Mouse (Mus musculus) small intestine, adult 2 months (tissue): Measurements from ENCODE around the gene Sec14l4. TPM values are rescaled to one million over a fixed set of nuclear protein-coding genes. Genes with fewer than 3 reads are reported as not detected.

Experiments used
- H3K27ac ChIP-seq: fragments of 200-500 bp; 2 replicates; pipeline ENCODE4 v1.5.1; 2012; ENCODE audit warnings: low read depth, low read length, control low read depth, inconsistent platforms; ENCODE audit not compliant: insufficient read depth
- H3K27me3 ChIP-seq: fragments of 200-500 bp; 2 replicates; pipeline ENCODE4 v1.6.1; 2012; ENCODE audit warnings: mild to moderate bottlenecking, moderate library complexity, low read length, inconsistent platforms; ENCODE audit not compliant: control insufficient read depth, insufficient read depth
- H3K36me3 ChIP-seq: fragments of 200-500 bp; 2 replicates; pipeline ENCODE4 v1.6.1; 2012; ENCODE audit warnings: mild to moderate bottlenecking, low read length, control low read depth, inconsistent platforms; ENCODE audit not compliant: control insufficient read depth, insufficient read depth
- H3K4me1 ChIP-seq: fragments of 200-500 bp; 2 replicates; pipeline ENCODE4 v1.6.1; 2012; ENCODE audit warnings: low read length, inconsistent platforms, mixed read lengths; ENCODE audit not compliant: control insufficient read depth, insufficient read depth, insufficient read length
- H3K4me3 ChIP-seq: fragments of 200-500 bp; 2 replicates; pipeline ENCODE4 v1.5.1; 2012; ENCODE audit warnings: low read depth, mild to moderate bottlenecking, control low read depth, inconsistent platforms, low read length, moderate library complexity
- CTCF ChIP-seq: fragments of 200-500 bp; IDR thresholded peaks from 2 replicates; pipeline ENCODE4 v1.5.1; 2012; ENCODE audit warnings: low read depth, mild to moderate bottlenecking, control low read depth, inconsistent platforms, low read length, moderate library complexity, mixed read lengths; ENCODE audit not compliant: insufficient replicate concordance, insufficient read length; ENCODE audit errors: extremely low read depth
- POLR2A ChIP-seq: fragments of 200-500 bp; IDR thresholded peaks from 2 replicates; pipeline ENCODE4 v1.6.1; 2012; ENCODE audit warnings: low read depth, mild to moderate bottlenecking, control low read depth, inconsistent platforms, low read length, moderate library complexity
- WGBS: fragments of 180-500 bp; shearing (Covaris S2); methylation state at CpG from one replicate; pipeline ENCODE4 v1.1.7; 2018; 5-methylcytosine and 5-hydroxymethylcytosine counted together
- polyA plus RNA-seq: library from polyadenylated mRNA; depleted of rRNA; stranded (reverse); fragments of >200 nt; gene quantifications from 2 replicates; pipeline ENCODE4 v1.2.3, GENCODE M21; 2012; rRNA removed

The Sec14l4 gene
- polyA plus RNA-seq, 1 experiment: 0.05 TPM

GRCm38 (mm10) chr11:4095171-4096053, 64.2 kb downstream of the Sec14l4 start, which contains the start of gene Mtfp1:
Gene Mtfp1, minus strand, starts transcription at chr11:4095445.
- 2% methylated on average over 34 of the region's 34 CpGs for WGBS
- Histone ChIP-seq H3K27ac (peak within 1 kb of the TSS; percentile 97), H3K4me3 (peak within 1 kb of the TSS; percentile 92), H3K27me3 (no peaks in the 10 kb centered on the region), H3K4me1 (peaks cover 20% of the 10 kb centered on the region), H3K36me3 (peaks cover 16% of the 10 kb centered on the region)
- TF ChIP-seq CTCF (no peak), POLR2A (no peak)

DNA sequence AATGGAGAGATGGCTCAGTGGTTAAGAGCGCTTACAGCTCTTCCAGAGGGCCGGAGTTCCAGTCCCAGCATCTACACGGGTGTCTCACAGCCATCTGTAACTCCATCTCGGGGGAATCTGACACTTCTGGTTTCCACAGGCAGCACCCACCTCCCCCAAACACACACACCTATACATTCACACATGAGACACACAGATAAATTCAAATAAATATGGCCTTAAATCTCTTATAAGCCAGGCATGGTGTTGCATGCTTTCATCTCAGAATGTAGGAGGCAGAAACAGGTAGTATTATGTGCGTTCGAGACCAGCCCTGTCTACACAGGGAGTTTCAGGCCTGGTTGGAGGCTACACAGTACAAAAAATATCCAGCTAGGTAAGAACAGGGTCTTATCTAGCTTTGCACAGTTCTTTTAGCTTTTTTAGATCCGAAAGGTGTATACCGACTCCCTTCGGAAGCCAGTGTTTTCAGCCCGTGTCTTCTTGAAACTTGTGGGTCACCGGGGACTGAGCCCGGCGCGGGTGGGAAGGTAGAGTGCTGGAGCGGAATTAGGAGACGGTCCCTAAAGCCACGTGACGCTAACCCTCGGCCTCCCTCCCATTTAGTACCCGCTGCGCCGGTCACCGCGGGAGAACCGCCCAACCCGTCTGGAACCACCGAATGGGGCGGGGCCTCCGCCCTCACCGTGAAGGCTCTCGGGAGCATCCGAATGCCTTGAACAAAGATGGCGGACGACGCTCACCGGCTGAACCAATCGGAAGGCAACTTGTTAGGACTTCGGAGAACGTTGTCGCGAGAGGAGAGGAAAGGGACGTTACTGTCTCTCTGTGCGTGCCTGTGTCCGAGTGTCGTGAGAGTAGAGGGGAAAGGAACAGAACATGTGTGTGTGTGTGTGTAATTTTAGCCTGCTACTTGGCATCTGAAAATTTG, 65.1 kb downstream of the Sec14l4 start:
- TF ChIP-seq POLR2A (peak; percentile 51; the same call in 1 of the 2 replicates), CTCF (no peak)
- Histone ChIP-seq H3K4me3 (peak overlapping the region; percentile 62), H3K27ac (peak overlapping the region; percentile 75), H3K27me3 (no peaks in the 10 kb centered on the region), H3K36me3 (peaks cover 9% of the 10 kb centered on the region), H3K4me1 (peaks cover 20% of the 10 kb centered on the region)
- WGBS: under 1% methylated on average over 45 of the region's 45 CpGs

GRCm38 (mm10) chr11:4097091-4097621, 65.9 kb downstream of the Sec14l4 start:
- 24% methylated on average over 10 of the region's 10 CpGs for WGBS
- Histone ChIP-seq H3K4me3 (peak overlapping the region; percentile 62), H3K27me3 (no peaks in the 10 kb centered on the region), H3K27ac (peak overlapping the region; percentile 75), H3K4me1 (peaks cover 20% of the 10 kb centered on the region), H3K36me3 (peaks cover 2% of the 10 kb centered on the region; the same call in 1 of the 2 replicates)
- TF ChIP-seq CTCF: no peak
- TF ChIP-seq POLR2A: no peak

Other genes starting within 250 kb of the Sec14l4 start
- 0.11 and 0.52 TPM in 2 replicates for gene Osbp2, start 167.6 kb upstream of the Sec14l4 start, polyA plus RNA-seq
- 0.06 TPM in 2 replicates for gene 4921536K21Rik, start 136.4 kb upstream of the Sec14l4 start, polyA plus RNA-seq
- 1.4 and 2.4 TPM in 2 replicates for gene Dusp18, start 136.2 kb upstream of the Sec14l4 start, polyA plus RNA-seq
- 4.7 and 6.5 TPM in 2 replicates for gene Slc35e4, start 116.8 kb upstream of the Sec14l4 start, polyA plus RNA-seq
- gene Tcn2, start 99.3 kb upstream of the Sec14l4 start, polyA plus RNA-seq: 187 and 452 TPM in 2 replicates
- 11.2 and 17.8 TPM in 2 replicates for gene Pes1, start 67.5 kb upstream of the Sec14l4 start, polyA plus RNA-seq
- gene 4930556J24Rik, start 54.7 kb upstream of the Sec14l4 start, polyA plus RNA-seq: 0.19 TPM in 1 of 2 replicates, not detected in the other
- 88.7 and 124 TPM in 2 replicates for gene Gal3st1, start 47.8 kb upstream of the Sec14l4 start, polyA plus RNA-seq
- gene Sec14l3, start 33.4 kb downstream of the Sec14l4 start, polyA plus RNA-seq: not detected in 2 replicates
- gene Mtfp1, start 64.0 kb downstream of the Sec14l4 start, polyA plus RNA-seq: 22.4 and 26.6 TPM in 2 replicates
- 23.7 and 84.2 TPM in 2 replicates for gene Sec14l2, start 92.0 kb downstream of the Sec14l4 start, polyA plus RNA-seq
- gene Rnf215, start 103.7 kb downstream of the Sec14l4 start, polyA plus RNA-seq: 13.9 and 20.6 TPM in 2 replicates
- 2.1 and 2.2 TPM in 2 replicates for gene Ccdc157, start 128.8 kb downstream of the Sec14l4 start, polyA plus RNA-seq
- gene Sf3a1, start 128.9 kb downstream of the Sec14l4 start, polyA plus RNA-seq: 13.9 and 24.7 TPM in 2 replicates
- gene Tbc1d10a, start 155.3 kb downstream of the Sec14l4 start, polyA plus RNA-seq: 22.3 and 32.0 TPM in 2 replicates
- 2.6 and 2.7 TPM in 2 replicates for gene Castor1, start 186.8 kb downstream of the Sec14l4 start, polyA plus RNA-seq
- gene Osm, start 205.0 kb downstream of the Sec14l4 start, polyA plus RNA-seq: 0.19 and 0.48 TPM in 2 replicates
- gene Lif, start 226.1 kb downstream of the Sec14l4 start, polyA plus RNA-seq: 1.5 and 5.6 TPM in 2 replicates